21 mouse cellular contexts compared by ENCODE assay signal in the genomic region with DNA sequence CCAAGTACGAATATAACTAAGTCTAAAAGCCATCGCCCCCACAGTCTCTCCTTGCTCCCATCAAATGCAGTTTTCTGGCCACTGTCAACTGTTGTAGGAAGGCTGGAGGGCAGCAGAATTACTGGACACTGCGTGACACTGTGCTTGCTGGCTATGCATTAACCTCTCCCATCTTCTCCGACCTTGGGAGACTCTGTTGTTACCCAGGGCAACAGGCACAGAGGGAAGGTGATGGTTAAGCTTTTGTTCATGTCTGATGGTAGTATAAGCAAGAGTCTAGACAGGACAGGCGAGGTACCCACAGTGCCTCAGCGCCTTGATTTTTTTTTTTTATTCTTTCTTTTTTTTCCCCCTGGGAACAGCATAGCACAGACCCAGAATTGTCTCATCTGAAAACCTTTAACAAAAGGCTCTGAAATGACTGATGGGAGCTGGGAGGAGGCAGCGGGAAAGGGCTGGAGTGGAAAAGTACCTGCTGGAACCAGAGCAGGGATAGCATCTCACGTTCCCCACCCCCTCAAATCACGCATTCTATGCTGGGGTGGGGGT.
DNase-seq lines count a peak whose midpoint lies in the region; ATAC-seq lines count a peak whose summit lies in the region.
"Had no signal": no experiment of that assay in that cellular context is flagged by ENCODE, and none has a peak within 500 bp of the region (broad histone marks: within the 10 kb centered on the region; RNA-seq: fewer than 3 reads in every experiment).

No protein-coding gene starts in this region.

- no peak overlapping the region for H3K4me2 ChIP-seq in forebrain, embryonic 11.5 days (ENCODE audit: low read depth, low read length, severe bottlenecking)
- no peak overlapping the region for H3K4me2 ChIP-seq in embryonic facial prominence, embryonic 11.5 days (ENCODE audit: low read depth, low read length)
- no peak overlapping the region for H3K4me2 ChIP-seq in midbrain, embryonic 13.5 days (replicated peaks)
- H3K4me2 ChIP-seq: heart, embryonic 11.5 days; intestine, embryonic 15.5 days; limb, embryonic 13.5 days; lung, embryonic 14.5 days had no signal

- WGBS in forebrain, embryonic 10.5 days, result 79% methylated on average over 9 of the region's 9 CpGs
- WGBS in forebrain, embryonic 11.5 days, result 67% methylated on average over 9 of the region's 9 CpGs
- 63% methylated on average over 9 of the region's 9 CpGs for WGBS in embryonic facial prominence, embryonic 11.5 days
- 55% methylated on average over 9 of the region's 9 CpGs for WGBS in midbrain, embryonic 13.5 days

- H3K27me3 ChIP-seq in forebrain, embryonic 10.5 days (ENCODE audit: poor library complexity, severe bottlenecking), result no peaks in the 10 kb centered on the region
- H3K27me3 ChIP-seq in forebrain, embryonic 11.5 days (ENCODE audit: control insufficient read depth, insufficient read depth, low read length), result no peaks in the 10 kb centered on the region
- H3K27me3 ChIP-seq in embryonic facial prominence, embryonic 11.5 days (ENCODE audit: control insufficient read depth, insufficient read depth, low read length), result no peaks in the 10 kb centered on the region
- H3K27me3 ChIP-seq in midbrain, embryonic 13.5 days, result no peaks in the 10 kb centered on the region
- H3K27me3 ChIP-seq: intestine, embryonic 15.5 days; limb, embryonic 13.5 days had no signal

- H3K27ac ChIP-seq in forebrain, embryonic 10.5 days, result peak overlapping the region; percentile 66
- H3K27ac ChIP-seq in forebrain, embryonic 11.5 days (ENCODE audit: low read depth, low read length), result no peak overlapping the region
- no peak overlapping the region for H3K27ac ChIP-seq in embryonic facial prominence, embryonic 11.5 days (replicated peaks; ENCODE audit: low read depth, low read length)
- 0 out of 2 replicates have a peak overlapping the region, but pooled peaks have one; percentile 30 for H3K27ac ChIP-seq in midbrain, embryonic 13.5 days
- H3K27ac ChIP-seq: intestine, embryonic 15.5 days; limb, embryonic 13.5 days; liver, embryonic 14.5 days had no signal

- ATAC-seq in forebrain, embryonic 11.5 days (replicated peaks; ENCODE audit: low FRiP score), result no peak
- 0 out of 2 replicates have a peak, but pooled peaks have one; percentile 18 for ATAC-seq in embryonic facial prominence, embryonic 11.5 days (replicated peaks; ENCODE audit: insufficient number of reproducible peaks, low FRiP score, low TSS enrichment, low read depth)
- peak; percentile 24; the same call in 1 of the 2 replicates for ATAC-seq in midbrain, embryonic 13.5 days
- ATAC-seq: intestine, embryonic 15.5 days had no signal

- H3K9ac ChIP-seq in forebrain, embryonic 11.5 days (ENCODE audit: low read length), result no peak overlapping the region
- H3K9ac ChIP-seq in embryonic facial prominence, embryonic 11.5 days (replicated peaks; ENCODE audit: low read length), result no peak overlapping the region
- H3K9ac ChIP-seq in midbrain, embryonic 13.5 days (replicated peaks), result no peak overlapping the region
- H3K9ac ChIP-seq: intestine, embryonic 15.5 days; limb, embryonic 13.5 days; liver, embryonic 14.5 days; lung, embryonic 14.5 days had no signal

- H3K4me3 ChIP-seq in forebrain, embryonic 10.5 days, result no peak overlapping the region
- H3K4me3 ChIP-seq in forebrain, embryonic 11.5 days (ENCODE audit: low read depth, low read length), result no peak overlapping the region
- H3K4me3 ChIP-seq in embryonic facial prominence, embryonic 11.5 days (ENCODE audit: low read depth, low read length), result no peak overlapping the region
- no peak overlapping the region for H3K4me3 ChIP-seq in midbrain, embryonic 13.5 days (replicated peaks)
- H3K4me3 ChIP-seq: intestine, embryonic 15.5 days; limb, embryonic 13.5 days; megakaryocyte, embryonic 14.5 days had no signal

- DNase-seq in forebrain, embryonic 10.5 days (ENCODE audit: extremely low spot score, low spot score), result no peak
- no peak for DNase-seq in forebrain, embryonic 11.5 days (ENCODE audit: low spot score)
- DNase-seq in ES-CJ7 (ENCODE audit: low read depth, low spot score), result peak; percentile 66
- no peak for DNase-seq in embryonic facial prominence, embryonic 11.5 days (ENCODE audit: low spot score)
- DNase-seq in embryo, embryonic 10.5 days (ENCODE audit: low spot score), result no peak
- no peak for DNase-seq in ovary, adult 18-20 months (ENCODE audit: low spot score)
- no peak for DNase-seq in T-cell, adult 2 months (ENCODE audit: low spot score)
- DNase-seq: adrenal gland, postnatal 36 days; cerebellum, adult 11-12 months; cerebellum, postnatal 10 days; gastrocnemius, postnatal 10 days; right cerebral cortex, postnatal 25 days; spleen, adult 18-20 months; thymus, postnatal 14 days had no signal

- H3K4me1 ChIP-seq in forebrain, embryonic 10.5 days, result peaks cover 23% of the 10 kb centered on the region
- no peaks in the 10 kb centered on the region; the same call in 1 of the 2 replicates for H3K4me1 ChIP-seq in forebrain, embryonic 11.5 days (replicated peaks; ENCODE audit: control insufficient read depth, insufficient read depth, low read length)
- H3K4me1 ChIP-seq in embryonic facial prominence, embryonic 11.5 days (ENCODE audit: control insufficient read depth, insufficient read depth, low read length), result peaks cover 2% of the 10 kb centered on the region; the same call in 1 of the 2 replicates
- H3K4me1 ChIP-seq in midbrain, embryonic 13.5 days (replicated peaks), result peaks cover 16% of the 10 kb centered on the region
- H3K4me1 ChIP-seq: intestine, embryonic 15.5 days; megakaryocyte, embryonic 14.5 days had no signal

- no peaks in the 10 kb centered on the region for H3K9me3 ChIP-seq in forebrain, embryonic 10.5 days
- H3K9me3 ChIP-seq in forebrain, embryonic 11.5 days (ENCODE audit: control insufficient read depth, low read length), result no peaks in the 10 kb centered on the region
- H3K9me3 ChIP-seq in embryonic facial prominence, embryonic 11.5 days (replicated peaks; ENCODE audit: control insufficient read depth, low read length), result no peaks in the 10 kb centered on the region
- H3K9me3 ChIP-seq in midbrain, embryonic 13.5 days, result no peaks in the 10 kb centered on the region
- H3K9me3 ChIP-seq: intestine, embryonic 15.5 days; limb, embryonic 13.5 days; megakaryocyte, embryonic 14.5 days had no signal

- no peaks in the 10 kb centered on the region for H3K36me3 ChIP-seq in forebrain, embryonic 10.5 days (replicated peaks)
- H3K36me3 ChIP-seq in forebrain, embryonic 11.5 days (ENCODE audit: control insufficient read depth, insufficient read depth, low read length), result no peaks in the 10 kb centered on the region
- H3K36me3 ChIP-seq in embryonic facial prominence, embryonic 11.5 days (replicated peaks; ENCODE audit: control insufficient read depth, insufficient read depth, low read depth, low read length), result no peaks in the 10 kb centered on the region
- no peaks in the 10 kb centered on the region for H3K36me3 ChIP-seq in midbrain, embryonic 13.5 days
- H3K36me3 ChIP-seq: intestine, embryonic 15.5 days; limb, embryonic 13.5 days had no signal

Comparison
In these comparisons a context has a peak if more than half of its experiments do, and no peak if none do; other contexts are left out.
1. H3K27ac ChIP-seq: peak in forebrain, embryonic 10.5 days (single experiment) and midbrain, embryonic 13.5 days (single experiment); none in forebrain, embryonic 11.5 days (single experiment) and embryonic facial prominence, embryonic 11.5 days (single experiment).